Mouse (Mus musculus): Measurements from ENCODE around the gene Prph. TPM values are rescaled to one million over a fixed set of nuclear protein-coding genes. Genes with fewer than 3 reads are reported as not detected.

The Prph gene
- polyA plus RNA-seq, 1 experiment: 11.5 TPM

GRCm38 (mm10) chr15:99099984-99100383 lies 45.0 kb downstream of the Prph start:
- H3K4me1 ChIP-seq (ENCODE audit: control insufficient read depth, insufficient read depth, low read length): no peaks in the 10 kb centered on the region
- no peak overlapping the region for H3K4me3 ChIP-seq (ENCODE audit: low read depth, low read length)
- H3K9ac ChIP-seq (ENCODE audit: low read depth, poor library complexity, severe bottlenecking): 0 out of 2 replicates have a peak overlapping the region, but pooled peaks have one; percentile 73
- H3K27me3 ChIP-seq (ENCODE audit: control insufficient read depth, insufficient read depth, low read length, poor library complexity, severe bottlenecking): peaks cover 27% of the 10 kb centered on the region
- no peaks in the 10 kb centered on the region for H3K36me3 ChIP-seq (ENCODE audit: control insufficient read depth, insufficient read depth, low read length, poor library complexity, severe bottlenecking)
- no peak overlapping the region for H3K27ac ChIP-seq (ENCODE audit: insufficient read depth, low read length)
- TF ChIP-seq CTCF (IDR thresholded peaks at IDR 0.05; ENCODE audit: low read depth, low read length) (peak; percentile 12), POLR2A (IDR thresholded peaks at IDR 0.05; ENCODE audit: insufficient read depth, low read length) (no peak)
- no peaks in the 10 kb centered on the region for H3K9me3 ChIP-seq (replicated peaks; ENCODE audit: control insufficient read depth, insufficient read depth, low read length, poor library complexity, severe bottlenecking)

DNA sequence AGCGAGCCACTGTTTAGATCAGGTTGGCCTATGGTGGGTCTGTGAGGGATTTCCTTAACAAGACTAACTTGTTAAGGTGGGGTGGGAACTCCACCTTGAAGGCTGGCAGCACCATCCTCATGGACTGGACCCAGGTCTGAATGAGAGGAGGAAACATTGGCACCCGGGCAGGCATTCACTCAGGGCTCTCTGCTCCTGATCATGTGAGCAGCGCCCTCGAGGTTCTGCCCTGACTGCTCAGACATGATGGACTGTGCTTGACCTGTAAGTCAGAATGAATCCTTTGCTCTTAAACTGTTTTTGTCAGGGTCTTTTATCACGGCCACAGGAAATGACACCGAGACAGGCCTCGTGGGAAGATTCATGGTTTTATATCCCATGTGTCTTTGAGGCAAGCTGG lies 50.3 kb downstream of the Prph start:
- Histone ChIP-seq H3K27ac (ENCODE audit: insufficient read depth, low read length) (no peak overlapping the region), H3K36me3 (ENCODE audit: control insufficient read depth, insufficient read depth, low read length, poor library complexity, severe bottlenecking) (no peaks in the 10 kb centered on the region), H3K9ac (ENCODE audit: low read depth, poor library complexity, severe bottlenecking) (no peak overlapping the region), H3K27me3 (ENCODE audit: control insufficient read depth, insufficient read depth, low read length, poor library complexity, severe bottlenecking) (no peaks in the 10 kb centered on the region), H3K4me3 (ENCODE audit: low read depth, low read length) (no peak overlapping the region), H3K4me1 (ENCODE audit: control insufficient read depth, insufficient read depth, low read length) (peaks cover under 1% of the 10 kb centered on the region), H3K9me3 (replicated peaks; ENCODE audit: control insufficient read depth, insufficient read depth, low read length, poor library complexity, severe bottlenecking) (0 out of 2 replicates have a peak, but pooled peaks cover 2% of the 10 kb centered on the region)
- TF ChIP-seq EP300 (IDR thresholded peaks at IDR 0.05; ENCODE audit: insufficient read depth, low read depth, low read length): no peak
- no peak for TF ChIP-seq POLR2A (IDR thresholded peaks at IDR 0.05; ENCODE audit: insufficient read depth, low read length)
- TF ChIP-seq CTCF (IDR thresholded peaks at IDR 0.05; ENCODE audit: low read depth, low read length): no peak

DNA sequence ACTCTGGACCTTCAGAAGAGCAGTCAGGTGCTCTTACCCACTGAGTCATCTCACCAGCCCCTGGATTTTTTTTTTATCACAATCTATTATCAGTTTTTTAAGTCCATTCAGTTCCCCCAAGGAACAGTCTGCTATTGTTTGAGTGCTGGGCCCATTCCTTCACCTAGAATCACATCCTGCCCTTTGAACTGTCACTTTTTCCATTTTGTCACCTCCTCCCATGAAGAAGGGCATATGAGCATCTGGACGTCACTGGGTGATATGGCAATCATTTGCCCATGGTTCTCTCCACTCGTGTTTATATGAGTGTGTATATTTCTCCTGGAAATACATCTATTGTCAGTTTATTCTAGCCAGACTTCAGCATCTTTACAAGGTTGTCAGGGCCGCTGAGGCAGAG lies 52.9 kb downstream of the Prph start:
- 0 out of 2 replicates have a peak, but pooled peaks cover 2% of the 10 kb centered on the region for H3K9me3 ChIP-seq (replicated peaks; ENCODE audit: control insufficient read depth, insufficient read depth, low read length, poor library complexity, severe bottlenecking)

More for the DNA sequence above, 52.9 kb downstream of the Prph start:
- Histone ChIP-seq H3K4me1 (ENCODE audit: control insufficient read depth, insufficient read depth, low read length) (peaks cover 3% of the 10 kb centered on the region), H3K4me3 (ENCODE audit: low read depth, low read length) (no peak overlapping the region), H3K27me3 (ENCODE audit: control insufficient read depth, insufficient read depth, low read length, poor library complexity, severe bottlenecking) (no peaks in the 10 kb centered on the region), H3K27ac (ENCODE audit: insufficient read depth, low read length) (no peak overlapping the region), H3K36me3 (ENCODE audit: control insufficient read depth, insufficient read depth, low read length, poor library complexity, severe bottlenecking) (no peaks in the 10 kb centered on the region), H3K9ac (ENCODE audit: low read depth, poor library complexity, severe bottlenecking) (no peak overlapping the region)
- TF ChIP-seq CTCF (IDR thresholded peaks at IDR 0.05; ENCODE audit: low read depth, low read length): no peak
- no peak for TF ChIP-seq POLR2A (IDR thresholded peaks at IDR 0.05; ENCODE audit: insufficient read depth, low read length)
- TF ChIP-seq EP300 (IDR thresholded peaks at IDR 0.05; ENCODE audit: insufficient read depth, low read depth, low read length): no peak

Other genes with a start within 250 kb of the Prph start
- gene Ddn, start 245.7 kb upstream of the Prph start, polyA plus RNA-seq (2011; ENCODE audit: insufficient read depth, insufficient read length, low read depth, missing spikeins): not detected in 2 replicates
- gene Prkag1, start 223.7 kb upstream of the Prph start, polyA plus RNA-seq (2011; ENCODE audit: insufficient read depth, insufficient read length, low read depth, missing spikeins): 51.0 and 61.0 TPM in 2 replicates
- 51.9 and 62.2 TPM in 2 replicates for gene Kmt2d, start 184.0 kb upstream of the Prph start, polyA plus RNA-seq (2011; ENCODE audit: insufficient read depth, insufficient read length, low read depth, missing spikeins)
- 40.3 and 41.9 TPM in 2 replicates for gene Rhebl1, start 160.6 kb upstream of the Prph start, polyA plus RNA-seq (2011; ENCODE audit: insufficient read depth, insufficient read length, low read depth, missing spikeins)
- 0.40 and 0.78 TPM in 2 replicates for gene Dhh, start 156.6 kb upstream of the Prph start, polyA plus RNA-seq (2011; ENCODE audit: insufficient read depth, insufficient read length, low read depth, missing spikeins)
- 30.9 and 33.4 TPM in 2 replicates for gene Lmbr1l, start 136.9 kb upstream of the Prph start, polyA plus RNA-seq (2011; ENCODE audit: insufficient read depth, insufficient read length, low read depth, missing spikeins)
- 3,464 and 4,107 TPM in 2 replicates for gene Tuba1b, start 120.6 kb upstream of the Prph start, polyA plus RNA-seq (2011; ENCODE audit: insufficient read depth, insufficient read length, low read depth, missing spikeins)
- gene Gm49450, start 101.6 kb upstream of the Prph start, polyA plus RNA-seq (2011; ENCODE audit: insufficient read depth, insufficient read length, low read depth, missing spikeins): not detected in 2 replicates
- gene Tuba1a, start 101.5 kb upstream of the Prph start, polyA plus RNA-seq (2011; ENCODE audit: insufficient read depth, insufficient read length, low read depth, missing spikeins): 700 and 767 TPM in 2 replicates
- 407 and 426 TPM in 2 replicates for gene Tuba1c, start 25.3 kb upstream of the Prph start, polyA plus RNA-seq (2011; ENCODE audit: insufficient read depth, insufficient read length, low read depth, missing spikeins)
- gene Troap, start 19.4 kb downstream of the Prph start, polyA plus RNA-seq (2011; ENCODE audit: insufficient read depth, insufficient read length, low read depth, missing spikeins): 43.3 and 46.5 TPM in 2 replicates
- gene C1ql4, start 32.6 kb downstream of the Prph start, polyA plus RNA-seq (2011; ENCODE audit: insufficient read depth, insufficient read length, low read depth, missing spikeins): 0.96 TPM in 1 of 2 replicates, not detected in the other
- 5.0 and 5.4 TPM in 2 replicates for gene Dnajc22, start 38.0 kb downstream of the Prph start, polyA plus RNA-seq (2011; ENCODE audit: insufficient read depth, insufficient read length, low read depth, missing spikeins)
- 60.7 and 65.1 TPM in 2 replicates for gene Spats2, start 70.7 kb downstream of the Prph start, polyA plus RNA-seq (2011; ENCODE audit: insufficient read depth, insufficient read length, low read depth, missing spikeins)
- 0.99 and 1.3 TPM in 2 replicates for gene Kcnh3, start 169.7 kb downstream of the Prph start, polyA plus RNA-seq (2011; ENCODE audit: insufficient read depth, insufficient read length, low read depth, missing spikeins)
- gene Mcrs1, start 196.8 kb downstream of the Prph start, polyA plus RNA-seq (2011; ENCODE audit: insufficient read depth, insufficient read length, low read depth, missing spikeins): 76.2 and 84.9 TPM in 2 replicates
- 42.8 and 51.2 TPM in 2 replicates for gene Prpf40b, start 239.9 kb downstream of the Prph start, polyA plus RNA-seq (2011; ENCODE audit: insufficient read depth, insufficient read length, low read depth, missing spikeins)
- not detected in 2 replicates for gene Fam186b, start 240.7 kb downstream of the Prph start, polyA plus RNA-seq (2011; ENCODE audit: insufficient read depth, insufficient read length, low read depth, missing spikeins)